Mouse (Mus musculus): ENCODE measurements around the gene Gtf2h2. TPM values are rescaled to one million over a fixed set of nuclear protein-coding genes. Genes with fewer than 3 reads are reported as not detected.

Gene Gtf2h2
- polyA plus RNA-seq, 1 experiment from 2014 or later, result 65.2 TPM

Other genes with a start within 250 kb of the Gtf2h2 start
- gene Naip5, start 246.3 kb downstream of the Gtf2h2 start, polyA plus RNA-seq (2015; fragmentation: Nextera tagmentation; extraction: Ambion mirVana), result 0.21 and 0.36 TPM in 2 replicates
- gene Naip6, start 174.9 kb downstream of the Gtf2h2 start, polyA plus RNA-seq (2015; fragmentation: Nextera tagmentation; extraction: Ambion mirVana), result 0.20 and 0.25 TPM in 2 replicates
- gene Naip1, start 39.7 kb downstream of the Gtf2h2 start, polyA plus RNA-seq (2015; fragmentation: Nextera tagmentation; extraction: Ambion mirVana), result 0.05 TPM in 1 of 2 replicates, not detected in the other
- gene Ocln, start 60.1 kb upstream of the Gtf2h2 start, polyA plus RNA-seq (2015; fragmentation: Nextera tagmentation; extraction: Ambion mirVana), result 32.6 and 34.1 TPM in 2 replicates
- gene Marveld2, start 124.4 kb upstream of the Gtf2h2 start, polyA plus RNA-seq (2015; fragmentation: Nextera tagmentation; extraction: Ambion mirVana), result 11.1 and 11.7 TPM in 2 replicates
- gene Ak6, start 158.4 kb upstream of the Gtf2h2 start, polyA plus RNA-seq (2015; fragmentation: Nextera tagmentation; extraction: Ambion mirVana), result 274 and 282 TPM in 2 replicates
- 20.9 and 21.3 TPM in 2 replicates for gene Rad17, start 158.5 kb upstream of the Gtf2h2 start, polyA plus RNA-seq (2015; fragmentation: Nextera tagmentation; extraction: Ambion mirVana)
- 14.3 and 17.8 TPM in 2 replicates for gene Taf9, start 159.0 kb upstream of the Gtf2h2 start, polyA plus RNA-seq (2015; fragmentation: Nextera tagmentation; extraction: Ambion mirVana)
- 9.9 and 10.7 TPM in 2 replicates for gene Ccdc125, start 177.1 kb upstream of the Gtf2h2 start, polyA plus RNA-seq (2015; fragmentation: Nextera tagmentation; extraction: Ambion mirVana)
- gene Cdk7, start 238.4 kb upstream of the Gtf2h2 start, polyA plus RNA-seq (2015; fragmentation: Nextera tagmentation; extraction: Ambion mirVana), result 94.2 and 101 TPM in 2 replicates

All from lung, embryonic 15.5 days (tissue).